Mouse (Mus musculus) kidney, adult 2 months (tissue): ENCODE measurements around the gene Tram2.

ENCODE experiments used
- CTCF ChIP-seq: fragments of 200-500 bp; conservative IDR thresholded peaks from 2 replicates; pipeline ENCODE4 v1.5.1; 2011; ENCODE audit warnings: low read depth, mild to moderate bottlenecking, control low read depth, low read length, moderate library complexity, mixed read lengths; ENCODE audit not compliant: insufficient read depth, insufficient read length
- POLR2A ChIP-seq: fragments of 200-500 bp; IDR thresholded peaks from one replicate; pipeline ENCODE4 v1.6.1; 2011; ENCODE audit warnings: low read depth, low read length, control low read depth

- TF ChIP-seq CTCF = no peak
- no peak for TF ChIP-seq POLR2A
Measured at GRCm38 (mm10) chr1:21039564-21039963, 39.5 kb downstream of the Tram2 start.
